Mouse (Mus musculus): ENCODE results near the gene Krt82. TPM values are rescaled to one million over a fixed set of nuclear protein-coding genes. Genes with fewer than 3 reads are reported as not detected.

The Krt82 gene
- polyA plus RNA-seq, 1 experiment from 2014 or later, result not detected

- 5% methylated on average over 7 of the region's 7 CpGs for WGBS
- Histone ChIP-seq H3K4me2 (replicated peaks; ENCODE audit: low read depth, low read length) (no peak overlapping the region), H3K27me3 (ENCODE audit: insufficient read depth, low read length) (no peaks in the 10 kb centered on the region; the same call in 1 of the 2 replicates), H3K4me1 (ENCODE audit: insufficient read depth, low read length) (peaks cover 7% of the 10 kb centered on the region), H3K9me3 (ENCODE audit: low read length) (no peaks in the 10 kb centered on the region), H3K4me3 (ENCODE audit: low read length) (no peak overlapping the region), H3K36me3 (ENCODE audit: insufficient read depth, low read length) (no peaks in the 10 kb centered on the region), H3K9ac (replicated peaks; ENCODE audit: low read length) (no peak overlapping the region), H3K27ac (ENCODE audit: low read length) (no peak overlapping the region)
- ATAC-seq (ENCODE audit: low FRiP score, low TSS enrichment), result peak; percentile 66; the same call in 1 of the 2 replicates
These were observed 7.7 kb upstream of the Krt82 start for GRCm38 (mm10) chr15:101558034-101558646.

GRCm38 (mm10) chr15:101553169-101553568, 2.7 kb upstream of the Krt82 start:
- Histone ChIP-seq H3K9me3 (ENCODE audit: low read length) (no peaks in the 10 kb centered on the region), H3K4me2 (replicated peaks; ENCODE audit: low read depth, low read length) (peak overlapping the region; percentile 1), H3K9ac (replicated peaks; ENCODE audit: low read length) (no peak overlapping the region), H3K36me3 (ENCODE audit: insufficient read depth, low read length) (no peaks in the 10 kb centered on the region), H3K4me3 (ENCODE audit: low read length) (no peak overlapping the region), H3K27ac (ENCODE audit: low read length) (no peak overlapping the region), H3K27me3 (ENCODE audit: insufficient read depth, low read length) (peaks cover 17% of the 10 kb centered on the region; the same call in 1 of the 2 replicates), H3K4me1 (ENCODE audit: insufficient read depth, low read length) (peaks cover 6% of the 10 kb centered on the region)
- under 1% methylated on average over 11 of the region's 11 CpGs for WGBS
- peak; percentile 84 for ATAC-seq (ENCODE audit: low FRiP score, low TSS enrichment)

- Histone ChIP-seq H3K27ac (ENCODE audit: low read length) (no peak overlapping the region), H3K4me3 (ENCODE audit: low read length) (no peak overlapping the region), H3K9ac (replicated peaks; ENCODE audit: low read length) (no peak overlapping the region), H3K4me1 (ENCODE audit: insufficient read depth, low read length) (0 out of 2 replicates have a peak, but pooled peaks cover 3% of the 10 kb centered on the region), H3K27me3 (ENCODE audit: insufficient read depth, low read length) (peaks cover 17% of the 10 kb centered on the region; the same call in 1 of the 2 replicates), H3K36me3 (ENCODE audit: insufficient read depth, low read length) (no peaks in the 10 kb centered on the region), H3K4me2 (replicated peaks; ENCODE audit: low read depth, low read length) (no peak overlapping the region), H3K9me3 (ENCODE audit: low read length) (no peaks in the 10 kb centered on the region)
- 46% methylated on average over 8 of the region's 8 CpGs for WGBS
- ATAC-seq (ENCODE audit: low FRiP score, low TSS enrichment), result no peak
These were observed 1.7 kb upstream of the Krt82 start for GRCm38 (mm10) chr15:101552188-101552587.

- H3K36me3 ChIP-seq (ENCODE audit: insufficient read depth, low read length), result no peaks in the 10 kb centered on the region
- H3K4me1 ChIP-seq (ENCODE audit: insufficient read depth, low read length), result 0 out of 2 replicates have a peak, but pooled peaks cover 4% of the 10 kb centered on the region
- H3K4me2 ChIP-seq (replicated peaks; ENCODE audit: low read depth, low read length), result no peak overlapping the region
- H3K9me3 ChIP-seq (ENCODE audit: low read length), result no peaks in the 10 kb centered on the region
- no peak overlapping the region for H3K9ac ChIP-seq (replicated peaks; ENCODE audit: low read length)
- ATAC-seq (ENCODE audit: low FRiP score, low TSS enrichment), result no peak
- no peak overlapping the region for H3K4me3 ChIP-seq (ENCODE audit: low read length)
- H3K27ac ChIP-seq (ENCODE audit: low read length), result no peak overlapping the region
- no peaks in the 10 kb centered on the region for H3K27me3 ChIP-seq (ENCODE audit: insufficient read depth, low read length)
- 62% methylated on average over 3 of the region's 3 CpGs for WGBS
These were observed 6.0 kb downstream of the Krt82 start for GRCm38 (mm10) chr15:101544478-101544877.

- H3K9me3 ChIP-seq (ENCODE audit: low read length), result no peaks in the 10 kb centered on the region
- H3K4me1 ChIP-seq (ENCODE audit: insufficient read depth, low read length), result peaks cover 10% of the 10 kb centered on the region; the same call in 1 of the 2 replicates
- no peak overlapping the region for H3K27ac ChIP-seq (ENCODE audit: low read length)
- H3K9ac ChIP-seq (replicated peaks; ENCODE audit: low read length), result no peak overlapping the region
- no peaks in the 10 kb centered on the region for H3K36me3 ChIP-seq (ENCODE audit: insufficient read depth, low read length)
- no peak for ATAC-seq (ENCODE audit: low FRiP score, low TSS enrichment)
- H3K27me3 ChIP-seq (ENCODE audit: insufficient read depth, low read length), result no peaks in the 10 kb centered on the region
- no peak overlapping the region for H3K4me2 ChIP-seq (replicated peaks; ENCODE audit: low read depth, low read length)
- WGBS, result 70% methylated on average over 9 of the region's 9 CpGs
- H3K4me3 ChIP-seq (ENCODE audit: low read length), result no peak overlapping the region
These were observed 7.9 kb downstream of the Krt82 start for GRCm38 (mm10) chr15:101542543-101542942.

GRCm38 (mm10) chr15:101538580-101538900, 11.9 kb downstream of the Krt82 start:
- Histone ChIP-seq H3K9ac (replicated peaks; ENCODE audit: low read length) (no peak overlapping the region), H3K27ac (ENCODE audit: low read length) (no peak overlapping the region), H3K27me3 (ENCODE audit: insufficient read depth, low read length) (no peaks in the 10 kb centered on the region), H3K36me3 (ENCODE audit: insufficient read depth, low read length) (no peaks in the 10 kb centered on the region), H3K9me3 (ENCODE audit: low read length) (no peaks in the 10 kb centered on the region), H3K4me3 (ENCODE audit: low read length) (no peak overlapping the region), H3K4me2 (replicated peaks; ENCODE audit: low read depth, low read length) (no peak overlapping the region), H3K4me1 (ENCODE audit: insufficient read depth, low read length) (peaks cover 18% of the 10 kb centered on the region; the same call in 1 of the 2 replicates)
- WGBS, result 31% methylated on average over 4 of the region's 4 CpGs
- ATAC-seq (ENCODE audit: low FRiP score, low TSS enrichment), result no peak

- Histone ChIP-seq H3K4me2 (replicated peaks; ENCODE audit: low read depth, low read length) (no peak overlapping the region), H3K36me3 (ENCODE audit: insufficient read depth, low read length) (no peaks in the 10 kb centered on the region), H3K9ac (replicated peaks; ENCODE audit: low read length) (no peak overlapping the region), H3K4me1 (ENCODE audit: insufficient read depth, low read length) (peaks cover 18% of the 10 kb centered on the region; the same call in 1 of the 2 replicates), H3K9me3 (ENCODE audit: low read length) (no peaks in the 10 kb centered on the region), H3K27ac (ENCODE audit: low read length) (no peak overlapping the region), H3K4me3 (ENCODE audit: low read length) (no peak overlapping the region), H3K27me3 (ENCODE audit: insufficient read depth, low read length) (no peaks in the 10 kb centered on the region)
- 31% methylated on average over 7 of the region's 7 CpGs for WGBS
- no peak for ATAC-seq (ENCODE audit: low FRiP score, low TSS enrichment)
These were observed 12.4 kb downstream of the Krt82 start for GRCm38 (mm10) chr15:101537864-101538579.

- Histone ChIP-seq H3K9me3 (ENCODE audit: low read length) (no peaks in the 10 kb centered on the region), H3K27ac (ENCODE audit: low read length) (no peak overlapping the region), H3K4me3 (ENCODE audit: low read length) (no peak overlapping the region), H3K4me1 (ENCODE audit: insufficient read depth, low read length) (peaks cover 14% of the 10 kb centered on the region; the same call in 1 of the 2 replicates), H3K4me2 (replicated peaks; ENCODE audit: low read depth, low read length) (no peak overlapping the region), H3K27me3 (ENCODE audit: insufficient read depth, low read length) (no peaks in the 10 kb centered on the region), H3K36me3 (ENCODE audit: insufficient read depth, low read length) (no peaks in the 10 kb centered on the region), H3K9ac (replicated peaks; ENCODE audit: low read length) (no peak overlapping the region)
- 34% methylated on average over 9 of the region's 9 CpGs for WGBS
- ATAC-seq (ENCODE audit: low FRiP score, low TSS enrichment), result peak; percentile 79
These were observed 14.2 kb downstream of the Krt82 start for GRCm38 (mm10) chr15:101536054-101536850.

- peaks cover 9% of the 10 kb centered on the region; the same call in 1 of the 2 replicates for H3K4me1 ChIP-seq (ENCODE audit: insufficient read depth, low read length)
- WGBS, result 63% methylated on average over 7 of the region's 7 CpGs
- H3K4me2 ChIP-seq (replicated peaks; ENCODE audit: low read depth, low read length), result no peak within 1 kb of the TSS
- H3K4me3 ChIP-seq (ENCODE audit: low read length), result no peak within 1 kb of the TSS
- H3K27ac ChIP-seq (ENCODE audit: low read length), result no peak within 1 kb of the TSS
- no peaks in the 10 kb centered on the region for H3K27me3 ChIP-seq (ENCODE audit: insufficient read depth, low read length)
- ATAC-seq (ENCODE audit: low FRiP score, low TSS enrichment), result no peak
- H3K9me3 ChIP-seq (ENCODE audit: low read length), result no peaks in the 10 kb centered on the region
- H3K36me3 ChIP-seq (ENCODE audit: insufficient read depth, low read length), result no peaks in the 10 kb centered on the region
- no peak within 1 kb of the TSS for H3K9ac ChIP-seq (replicated peaks; ENCODE audit: low read length)
These were observed 17.7 kb downstream of the Krt82 start, which contains the start of gene Krt84 for GRCm38 (mm10) chr15:101532720-101533119. Krt84 (minus strand) TSS chr15:101532820.
